Mouse (Mus musculus): ENCODE results near the gene Kifc5b.

- TF ChIP-seq CTCF (conservative IDR thresholded peaks at IDR 0.05; ENCODE audit: insufficient read depth, insufficient read length, low read depth, low read length) (no peak), POLR2A (IDR thresholded peaks at IDR 0.05; ENCODE audit: low read depth, low read length) (no peak)
These were observed 48.1 kb upstream of the Kifc5b start for GRCm38 (mm10) chr17:26868756-26869155.
